Mouse (Mus musculus) testis, postnatal 10 days (tissue): ENCODE measurements around the gene R3hdm4.

Experiments
- DNase-seq: peaks from one replicate; pipeline ENCODE4 v3.0.0; 2021; ENCODE audit warnings: low spot score

R3hdm4 gene

DNA sequence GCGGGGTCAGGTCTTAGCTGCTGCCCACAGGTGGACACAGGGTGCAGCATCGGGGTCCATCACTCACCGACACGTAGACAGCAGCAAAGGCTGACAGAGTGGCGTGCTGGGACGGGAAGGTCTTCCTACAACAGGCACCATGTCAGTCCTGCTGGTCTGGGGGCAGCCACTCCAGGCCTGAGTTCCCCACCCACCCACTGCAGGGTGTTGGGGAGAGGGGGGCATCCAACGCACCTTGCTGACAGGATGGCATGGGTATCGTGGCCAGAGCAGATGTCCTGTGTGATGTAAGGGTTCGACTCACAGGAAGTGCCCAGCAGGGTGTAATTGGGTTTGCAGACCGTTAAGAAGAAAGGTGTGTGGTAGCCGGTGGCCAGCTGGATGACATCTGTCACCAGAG, 54.4 kb downstream of the R3hdm4 start:
- no peak for DNase-seq

DNA sequence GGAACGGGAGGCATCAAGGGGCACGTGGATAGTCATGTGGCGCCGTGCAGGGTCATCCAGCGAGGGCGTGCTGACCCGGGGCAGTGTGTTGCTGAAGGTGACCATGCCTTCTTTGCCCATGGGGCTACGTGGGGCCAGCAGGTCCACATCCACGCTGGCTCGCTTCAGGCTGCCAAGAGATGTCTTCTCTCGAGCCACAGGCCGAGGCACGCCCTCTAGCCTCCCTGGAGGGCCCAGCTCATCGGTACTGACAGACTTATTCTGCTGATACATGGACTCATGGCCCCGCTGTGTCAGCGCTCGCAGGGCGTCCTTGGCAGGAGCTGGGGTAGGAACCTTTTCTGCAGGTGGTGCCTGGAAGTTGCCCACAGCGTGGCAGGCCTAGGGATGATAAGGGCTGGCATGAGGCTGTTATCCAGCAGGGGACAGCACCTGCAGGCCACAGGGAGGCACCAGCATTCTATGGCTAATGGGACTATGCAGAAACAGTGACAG, 55.2 kb downstream of the R3hdm4 start:
- no peak for DNase-seq

DNA sequence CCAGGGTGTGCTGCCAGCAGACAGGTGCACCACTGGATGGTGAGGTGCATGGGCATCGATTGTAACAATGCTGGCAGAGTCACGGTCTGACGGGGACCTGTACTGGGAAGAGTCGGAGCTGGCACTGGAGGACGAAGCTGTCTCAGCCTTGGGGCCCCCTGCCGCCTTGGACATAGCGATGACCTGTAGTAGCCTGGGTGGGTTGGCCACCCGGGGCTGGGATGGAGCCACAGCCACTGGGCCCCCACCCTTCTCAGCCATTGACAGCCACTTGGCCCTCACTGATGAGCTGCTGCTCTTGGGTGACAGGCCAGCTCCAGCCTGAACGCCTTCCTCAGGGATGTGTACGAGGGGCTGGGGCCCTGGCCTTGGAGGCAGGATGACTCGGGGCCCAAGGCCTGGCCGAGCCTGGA, 55.8 kb downstream of the R3hdm4 start:
- DNase-seq: no peak

DNA sequence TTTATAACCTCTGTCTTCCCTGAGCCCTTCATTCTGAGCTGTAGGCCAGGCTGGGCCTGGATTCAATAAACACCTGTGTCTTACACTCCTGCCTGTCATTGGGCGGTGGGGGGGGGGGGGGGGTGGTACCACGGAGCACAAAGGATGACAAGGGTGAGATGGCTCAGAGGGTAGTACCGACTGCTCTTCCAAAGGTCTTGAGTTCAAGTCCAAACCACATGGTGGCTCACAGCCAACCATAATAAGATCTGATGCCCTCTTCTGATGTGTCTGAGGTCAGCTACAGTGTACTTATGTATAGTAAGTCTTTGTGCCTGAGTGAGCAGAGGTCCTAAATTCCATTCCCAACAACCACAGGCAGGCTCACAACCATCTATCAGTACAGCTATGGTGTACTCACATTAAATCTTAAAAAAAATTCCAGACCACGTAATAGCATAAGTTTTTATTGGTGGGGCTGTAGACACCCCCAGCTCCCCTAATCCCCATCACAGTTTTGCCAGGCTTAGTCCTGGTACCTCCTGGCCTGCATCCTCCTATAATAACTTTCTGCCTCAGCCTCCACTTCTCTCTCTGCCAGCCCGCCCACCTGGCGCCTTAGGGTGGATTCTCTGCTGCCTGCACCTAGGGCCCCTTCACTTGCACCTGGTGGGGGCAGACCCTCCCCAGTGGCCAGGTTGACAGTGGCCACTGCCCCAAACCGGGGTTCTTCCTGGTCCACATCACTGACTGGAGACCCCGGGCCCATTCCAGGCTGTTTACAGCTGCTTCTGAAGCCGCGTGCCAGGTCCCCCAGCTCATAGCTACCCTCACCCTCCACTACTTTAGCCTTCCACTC, 56.4 kb downstream of the R3hdm4 start:
- DNase-seq: no peak

DNA sequence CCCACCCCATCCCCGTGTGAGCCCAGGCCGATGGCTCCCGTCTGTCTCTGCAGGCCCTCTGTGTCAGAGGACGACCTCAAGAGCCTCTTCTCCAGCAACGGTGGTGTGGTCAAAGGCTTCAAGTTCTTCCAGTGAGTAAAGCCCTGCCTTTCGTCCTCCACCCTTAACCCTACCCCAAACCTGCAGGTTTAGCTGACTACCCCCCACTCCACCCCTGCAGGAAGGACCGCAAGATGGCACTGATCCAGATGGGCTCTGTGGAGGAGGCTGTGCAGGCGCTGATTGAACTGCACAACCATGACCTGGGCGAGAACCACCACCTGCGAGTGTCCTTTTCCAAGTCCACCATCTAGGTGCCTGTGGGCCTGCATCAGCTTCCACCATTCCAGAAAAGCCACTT, 58.1 kb downstream of the R3hdm4 start:
- peak; percentile 71 for DNase-seq

DNA sequence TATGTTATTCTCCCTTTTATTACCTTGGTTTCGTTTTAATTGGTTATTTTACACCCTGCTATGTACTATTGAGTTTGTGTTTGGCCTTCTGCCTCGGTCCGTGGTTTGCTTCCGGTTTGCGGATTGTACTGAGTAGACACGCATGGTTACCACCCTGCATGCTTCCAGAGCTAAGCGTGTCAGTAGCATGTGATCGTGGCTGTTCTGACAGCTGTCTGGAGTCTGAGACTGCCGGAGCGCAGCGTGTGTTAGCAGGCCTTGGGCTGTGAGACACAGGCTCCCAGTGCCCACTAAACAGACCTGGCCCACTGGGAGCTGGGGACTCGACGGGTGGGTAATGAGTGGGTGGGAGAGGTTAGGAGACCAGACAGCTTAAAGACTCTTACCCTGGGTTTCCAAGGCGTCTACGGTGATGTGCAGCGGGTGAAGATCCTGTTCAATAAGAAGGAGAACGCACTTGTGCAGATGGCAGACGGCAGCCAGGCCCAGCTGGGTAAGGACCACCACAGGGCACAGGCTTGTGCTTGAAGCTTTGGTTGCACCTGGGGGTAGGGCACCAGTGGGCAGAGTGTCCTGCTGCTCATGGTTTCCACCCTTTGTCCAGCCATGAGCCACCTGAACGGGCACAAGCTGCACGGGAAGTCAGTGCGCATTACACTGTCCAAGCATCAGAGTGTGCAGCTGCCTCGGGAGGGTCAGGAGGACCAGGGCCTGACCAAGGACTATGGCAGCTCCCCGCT, 58.8 kb downstream of the R3hdm4 start:
- DNase-seq: no peak

DNA sequence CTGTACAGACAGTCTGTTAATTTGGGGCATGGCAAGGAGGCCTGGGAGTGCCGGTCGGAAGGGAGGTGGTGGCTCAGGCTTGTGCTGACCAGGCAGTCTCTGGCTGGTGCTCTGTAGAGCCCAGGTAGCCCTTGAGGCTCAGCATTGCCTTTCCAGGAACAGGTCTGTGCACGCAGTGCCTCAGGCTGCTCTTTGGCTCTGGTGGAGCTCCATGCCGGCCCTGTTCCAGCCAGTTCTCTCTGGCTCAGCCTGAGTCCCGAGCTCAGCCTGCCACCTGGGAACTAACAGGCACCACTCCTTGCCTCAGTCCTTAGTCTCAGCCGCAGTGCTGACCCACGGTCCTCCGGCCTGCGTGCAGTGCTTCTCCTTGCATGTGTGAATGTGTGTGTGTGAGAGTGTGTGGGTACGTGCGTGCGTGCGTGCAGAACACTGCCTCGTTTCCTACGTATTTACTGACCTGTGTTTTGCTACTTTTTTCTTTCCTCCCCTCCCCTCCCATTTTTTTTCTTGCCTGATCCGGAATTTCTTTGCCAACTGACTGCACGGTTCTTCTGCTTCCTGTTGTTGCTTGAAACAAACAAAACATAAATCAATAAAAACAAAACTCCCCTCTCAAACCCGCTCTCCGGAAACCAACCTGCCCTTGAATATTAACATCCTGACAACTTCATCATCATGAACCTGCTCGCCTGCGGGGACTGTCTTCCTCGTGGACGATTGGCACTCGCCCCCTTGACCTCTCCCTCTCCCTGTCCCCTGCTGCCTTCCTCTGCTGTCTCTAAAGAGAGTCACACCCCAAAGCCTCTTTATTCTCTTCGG, 59.6 kb downstream of the R3hdm4 start:
- DNase-seq: no peak

DNA sequence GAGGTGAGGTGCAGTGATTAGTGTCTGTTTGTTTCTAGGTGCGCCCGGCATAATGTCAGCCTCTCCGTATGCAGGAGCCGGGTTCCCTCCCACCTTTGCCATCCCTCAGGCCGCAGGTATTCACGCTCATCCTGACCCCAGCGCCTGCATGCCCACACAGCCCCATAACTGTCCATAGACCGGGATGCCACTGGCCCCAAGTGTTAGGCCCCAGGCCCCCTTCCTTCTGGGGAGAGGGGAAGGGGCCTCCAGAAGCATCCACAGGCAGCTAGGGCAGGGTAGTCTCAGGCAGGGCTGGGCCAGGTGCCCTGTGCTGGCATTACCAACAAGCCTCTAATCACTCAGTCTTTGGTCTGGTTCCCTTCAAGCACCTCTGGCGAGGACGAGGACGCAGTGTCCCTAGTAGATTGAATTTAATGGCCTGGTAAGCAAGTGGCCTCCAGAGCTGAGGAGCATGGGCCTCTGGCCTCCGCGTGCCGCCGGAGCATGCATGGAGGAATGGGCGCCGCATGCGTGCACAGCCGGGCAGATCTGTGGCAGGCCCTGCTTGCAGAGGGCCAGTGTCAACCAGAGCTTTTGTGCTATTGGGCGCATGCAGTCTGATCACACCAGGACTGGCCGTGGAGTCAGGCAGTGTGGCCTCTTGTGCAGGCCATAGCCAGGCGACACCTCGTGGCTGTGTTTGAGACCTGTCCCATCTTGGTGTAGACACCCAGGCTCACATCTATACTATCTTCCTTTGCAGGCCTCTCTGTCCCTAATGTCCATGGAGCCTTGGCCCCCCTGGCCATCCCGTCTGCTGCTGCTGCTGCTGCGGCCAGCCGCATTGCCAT, 60.7 kb downstream of the R3hdm4 start:
- no peak for DNase-seq
